Mouse (Mus musculus) heart, embryonic 11.5 days (tissue): ENCODE measurements at regions not wholly inside any gene's neighbourhood (a gene's known extent, or its start where the extent isn't known, plus 50 kb on each side); places are given as distances from the start of the nearest gene placed in this dataset.

Source experiments
- ATAC-seq: fragments of 200-750 bp; cut with Nextera tagmentation; replicated peaks from 2 replicates; pipeline ENCODE4 v1.8.0; 2017; ENCODE audit warnings: moderate library complexity; ENCODE audit not compliant: insufficient number of reproducible peaks, low FRiP score, low TSS enrichment
- H3K27ac ChIP-seq: fragments of 300-500 bp; sonication (generic); 2 replicates; pipeline ENCODE4 v1.5.1; 2014; ENCODE audit warnings: mild to moderate bottlenecking, low read depth, low read length
- H3K27me3 ChIP-seq: fragments of 300-500 bp; sonication (generic); 2 replicates; pipeline ENCODE4 v1.6.1; 2014; ENCODE audit warnings: mild to moderate bottlenecking, low read length, mixed read lengths; ENCODE audit not compliant: control insufficient read depth, insufficient read depth
- H3K36me3 ChIP-seq: fragments of 300-500 bp; sonication (generic); 2 replicates; pipeline ENCODE4 v1.6.1; 2014; ENCODE audit warnings: mild to moderate bottlenecking, low read length, moderate library complexity, mixed read lengths; ENCODE audit not compliant: control insufficient read depth, insufficient read depth
- H3K4me1 ChIP-seq: fragments of 300-500 bp; sonication (generic); 2 replicates; pipeline ENCODE4 v1.6.1; 2014; ENCODE audit warnings: low read length; ENCODE audit not compliant: control insufficient read depth, insufficient read depth
- H3K4me2 ChIP-seq: fragments of 300-500 bp; sonication (generic); 2 replicates; pipeline ENCODE4 v1.6.1; 2014; ENCODE audit warnings: mild to moderate bottlenecking, moderate library complexity
- H3K4me3 ChIP-seq: fragments of 300-500 bp; sonication (generic); 2 replicates; pipeline ENCODE4 v1.5.1; 2014; ENCODE audit warnings: low read depth, low read length
- H3K9ac ChIP-seq: fragments of 300-500 bp; sonication (generic); 2 replicates; pipeline ENCODE4 v1.6.1; 2014; ENCODE audit warnings: mild to moderate bottlenecking, low read depth, low read length, moderate library complexity
- H3K9me3 ChIP-seq: fragments of 300-500 bp; sonication (generic); replicated peaks from 2 replicates; pipeline ENCODE4 v1.6.1; 2016; ENCODE audit warnings: low read length; ENCODE audit not compliant: control insufficient read depth
- WGBS: fragments of 180-500 bp; shearing (Covaris S2); extraction: QIAGEN DNeasy Blood & Tissue Kit; methylation state at CpG from one replicate; pipeline ENCODE4 v1.1.7; 2014; ENCODE audit not compliant: insufficient replicate concordance; 5-methylcytosine and 5-hydroxymethylcytosine counted together

DNA sequence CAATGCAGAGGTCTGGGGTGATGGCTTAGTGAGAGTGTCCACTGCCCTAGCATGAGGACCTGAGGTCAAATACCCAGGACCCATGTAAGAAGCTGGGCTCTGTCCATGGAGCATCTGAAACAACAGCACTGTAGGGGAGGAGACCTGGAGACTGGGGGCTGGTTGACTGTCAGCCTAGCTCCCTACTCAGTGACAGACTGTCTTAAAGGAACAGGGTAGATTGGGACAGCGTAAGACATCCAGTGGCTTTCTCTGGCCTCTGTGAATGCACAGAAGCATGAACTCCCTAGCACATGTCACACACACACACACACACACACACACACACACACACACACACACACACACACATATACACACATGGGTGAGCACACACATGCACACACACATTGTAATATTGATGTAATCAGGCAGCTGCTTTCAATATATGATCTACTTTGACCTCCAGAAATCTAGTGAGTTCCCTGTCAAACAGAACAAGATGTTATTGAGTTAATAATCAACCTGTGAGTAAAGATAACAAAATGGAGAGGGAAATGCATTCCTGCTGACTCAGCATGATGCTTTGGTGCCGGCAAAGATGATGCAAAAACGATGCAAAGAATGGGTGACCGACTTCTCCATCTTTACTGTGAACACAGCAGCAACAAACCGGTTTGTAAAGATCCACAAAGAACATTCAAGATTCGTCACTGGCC, 133.6 kb upstream of the Zfp217 start:
- no peak overlapping the region for H3K9ac ChIP-seq
- H3K27ac ChIP-seq: no peak overlapping the region
- H3K27me3 ChIP-seq: no peaks in the 10 kb centered on the region
- no peak overlapping the region for H3K4me3 ChIP-seq
- WGBS: 80% methylated on average over 6 of the region's 6 CpGs
- peaks cover 6% of the 10 kb centered on the region for H3K4me1 ChIP-seq
- no peak overlapping the region for H3K4me2 ChIP-seq
- H3K36me3 ChIP-seq: no peaks in the 10 kb centered on the region
- no peak for ATAC-seq
- no peaks in the 10 kb centered on the region for H3K9me3 ChIP-seq

DNA sequence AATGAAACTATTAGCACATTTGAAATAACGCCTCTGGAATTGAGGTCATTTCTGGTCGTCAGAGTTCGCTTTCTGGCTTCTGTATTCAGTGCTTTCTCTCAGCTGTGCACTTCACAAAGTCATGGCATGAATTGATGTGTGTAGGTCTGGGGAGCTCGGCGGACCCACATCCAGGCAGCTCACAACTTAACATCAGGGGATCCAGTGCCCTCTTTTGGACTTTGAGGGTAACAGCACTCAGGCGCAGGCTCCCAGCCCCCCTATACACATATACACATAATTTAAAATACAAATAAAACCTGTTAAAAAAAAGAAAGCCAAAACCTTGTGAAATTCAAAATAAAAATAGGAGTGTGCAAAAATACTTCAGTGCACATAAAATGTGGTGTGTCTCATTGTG, 132.8 kb upstream of the Zfp217 start:
- no peak overlapping the region for H3K4me3 ChIP-seq
- peaks cover 6% of the 10 kb centered on the region for H3K4me1 ChIP-seq
- H3K9ac ChIP-seq: no peak overlapping the region
- H3K4me2 ChIP-seq: no peak overlapping the region
- 66% methylated on average over 6 of the region's 6 CpGs for WGBS
- H3K36me3 ChIP-seq: no peaks in the 10 kb centered on the region
- H3K27me3 ChIP-seq: no peaks in the 10 kb centered on the region
- H3K9me3 ChIP-seq: no peaks in the 10 kb centered on the region
- ATAC-seq: no peak
- H3K27ac ChIP-seq: no peak overlapping the region

- ATAC-seq: no peak
- Histone ChIP-seq H3K4me1 (peaks cover 6% of the 10 kb centered on the region), H3K27ac (no peak overlapping the region), H3K9ac (no peak overlapping the region), H3K4me2 (no peak overlapping the region), H3K27me3 (no peaks in the 10 kb centered on the region), H3K9me3 (no peaks in the 10 kb centered on the region), H3K36me3 (no peaks in the 10 kb centered on the region), H3K4me3 (no peak overlapping the region)
- 23% methylated on average over 8 of the region's 8 CpGs for WGBS
Measured at GRCm38 (mm10) chr2:170277896-170278295, 130.0 kb upstream of the Zfp217 start.

DNA sequence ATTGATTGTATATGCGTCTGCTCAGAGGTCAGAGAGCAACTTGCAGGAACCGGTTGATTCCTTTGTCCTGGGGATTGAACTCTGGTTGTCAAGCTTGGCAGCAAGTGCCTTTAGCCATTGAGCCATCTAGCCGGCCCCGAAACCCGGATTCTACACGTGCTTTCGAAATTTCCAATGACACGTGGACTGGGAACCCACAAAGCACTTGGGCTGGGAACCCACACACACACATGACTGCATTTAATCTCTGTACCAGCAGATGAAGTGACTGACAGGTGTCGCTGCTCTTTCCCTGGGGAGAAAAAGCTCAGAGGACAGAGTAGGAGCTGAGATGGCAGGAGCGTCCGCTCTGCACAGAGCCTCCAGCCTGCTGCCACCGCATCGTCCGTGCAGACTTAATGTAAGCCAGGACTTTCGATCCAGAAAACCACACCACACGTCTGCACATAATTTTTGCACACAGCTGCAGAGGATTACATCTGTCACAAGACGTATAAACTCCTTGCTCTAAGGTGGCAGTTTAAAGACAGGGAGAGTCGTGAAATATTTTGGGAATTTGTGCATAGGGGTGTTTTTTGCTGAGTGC, 129.4 kb upstream of the Zfp217 start:
- H3K9ac ChIP-seq: no peak overlapping the region
- no peaks in the 10 kb centered on the region for H3K9me3 ChIP-seq
- peaks cover 6% of the 10 kb centered on the region for H3K4me1 ChIP-seq
- no peaks in the 10 kb centered on the region for H3K27me3 ChIP-seq
- H3K36me3 ChIP-seq: no peaks in the 10 kb centered on the region
- ATAC-seq: no peak
- H3K27ac ChIP-seq: no peak overlapping the region
- no peak overlapping the region for H3K4me3 ChIP-seq
- 78% methylated on average over 18 of the region's 18 CpGs for WGBS
- H3K4me2 ChIP-seq: no peak overlapping the region

GRCm38 (mm10) chr2:170275687-170276086, 127.8 kb upstream of the Zfp217 start:
- Histone ChIP-seq H3K4me1 (peaks cover 6% of the 10 kb centered on the region), H3K4me3 (no peak overlapping the region), H3K27ac (no peak overlapping the region), H3K4me2 (no peak overlapping the region), H3K27me3 (no peaks in the 10 kb centered on the region), H3K36me3 (no peaks in the 10 kb centered on the region), H3K9me3 (no peaks in the 10 kb centered on the region; the same call in 1 of the 2 replicates), H3K9ac (no peak overlapping the region)
- 86% methylated on average over 4 of the region's 4 CpGs for WGBS
- no peak for ATAC-seq

GRCm38 (mm10) chr2:170269926-170270577, 122.1 kb upstream of the Zfp217 start:
- Histone ChIP-seq H3K4me2 (no peak overlapping the region), H3K9me3 (no peaks in the 10 kb centered on the region; the same call in 1 of the 2 replicates), H3K27me3 (no peaks in the 10 kb centered on the region), H3K27ac (no peak overlapping the region), H3K9ac (no peak overlapping the region), H3K4me3 (no peak overlapping the region), H3K4me1 (peaks cover 10% of the 10 kb centered on the region; the same call in 1 of the 2 replicates), H3K36me3 (no peaks in the 10 kb centered on the region)
- WGBS: 69% methylated on average over 11 of the region's 11 CpGs
- ATAC-seq: no peak

DNA sequence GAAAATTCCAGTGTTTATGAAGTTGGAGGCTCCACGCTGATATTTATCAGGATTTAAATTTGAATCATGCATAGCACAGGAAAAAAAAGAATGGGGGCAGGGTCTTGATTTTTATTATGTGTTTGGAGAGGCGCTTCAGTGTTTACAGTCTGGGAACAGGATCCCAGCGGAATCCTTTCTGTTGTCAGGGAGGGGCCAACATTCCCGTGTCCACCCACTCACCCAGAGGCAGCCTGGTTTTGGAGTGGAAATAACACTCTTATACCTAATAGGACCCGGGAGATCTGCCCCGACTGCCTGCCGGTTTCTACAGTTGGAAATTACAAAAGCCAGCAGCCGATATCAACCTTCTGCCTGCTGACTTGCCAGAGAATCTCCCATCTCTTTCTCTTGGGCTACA, 120.2 kb upstream of the Zfp217 start:
- H3K4me1 ChIP-seq: peaks cover 14% of the 10 kb centered on the region
- H3K4me2 ChIP-seq: no peak overlapping the region
- H3K9ac ChIP-seq: no peak overlapping the region
- WGBS: 38% methylated on average over 8 of the region's 8 CpGs
- H3K27me3 ChIP-seq: no peaks in the 10 kb centered on the region
- no peaks in the 10 kb centered on the region; the same call in 1 of the 2 replicates for H3K9me3 ChIP-seq
- no peaks in the 10 kb centered on the region for H3K36me3 ChIP-seq
- ATAC-seq: no peak
- no peak overlapping the region for H3K27ac ChIP-seq
- H3K4me3 ChIP-seq: no peak overlapping the region

DNA sequence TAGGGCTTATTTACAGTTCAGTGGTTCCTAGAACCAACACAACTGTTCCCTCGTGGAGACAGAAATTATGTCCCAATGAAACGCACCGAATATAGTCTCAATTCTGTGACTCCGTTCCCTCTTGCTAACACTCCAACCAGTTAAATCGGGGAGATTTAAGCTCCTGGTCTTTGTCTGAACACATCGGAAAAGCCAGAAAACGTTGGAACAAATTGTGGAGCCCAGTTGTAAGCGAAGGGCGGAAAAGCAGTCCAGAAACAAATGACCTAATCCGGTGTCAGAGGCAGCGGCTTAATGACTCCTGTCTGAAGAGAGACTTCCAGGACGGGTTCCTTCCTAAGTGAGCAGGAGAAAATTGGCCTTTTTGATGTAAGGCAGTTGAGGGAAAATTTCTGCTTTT, 119.2 kb upstream of the Zfp217 start:
- peak overlapping the region; percentile 61 for H3K4me2 ChIP-seq
- no peak for ATAC-seq
- no peak overlapping the region for H3K27ac ChIP-seq
- peak overlapping the region; percentile 27 for H3K4me3 ChIP-seq
- H3K36me3 ChIP-seq: no peaks in the 10 kb centered on the region
- peak overlapping the region; percentile 52; the same call in 1 of the 2 replicates for H3K9ac ChIP-seq
- no peaks in the 10 kb centered on the region; the same call in 1 of the 2 replicates for H3K9me3 ChIP-seq
- 18% methylated on average over 12 of the region's 12 CpGs for WGBS
- H3K4me1 ChIP-seq: peaks cover 14% of the 10 kb centered on the region
- no peaks in the 10 kb centered on the region for H3K27me3 ChIP-seq
